Mouse (Mus musculus) hindbrain, postnatal 0 days (tissue): ENCODE measurements around the gene Trf. TPM values are rescaled to one million over a fixed set of nuclear protein-coding genes. Genes with fewer than 3 reads are reported as not detected.

Experiments used
- ATAC-seq: fragments of 200-750 bp; cut with Nextera tagmentation; 2 replicates; pipeline ENCODE4 v1.8.0; 2017; ENCODE audit warnings: mild to moderate bottlenecking, moderate TSS enrichment, moderate library complexity
- DNase-seq: peaks from one replicate; pipeline ENCODE4 v3.0.0-alpha.2; 2015; ENCODE audit warnings: low spot score
- H3K27ac ChIP-seq: fragments of 300-500 bp; sonication (generic); 2 replicates; pipeline ENCODE4 v1.5.1; 2014; ENCODE audit warnings: mild to moderate bottlenecking
- H3K27me3 ChIP-seq: fragments of 300-500 bp; sonication (generic); 2 replicates; pipeline ENCODE4 v1.6.1; 2014; ENCODE audit warnings: low read length, mixed read lengths; ENCODE audit not compliant: insufficient read depth
- H3K36me3 ChIP-seq: fragments of 300-500 bp; sonication (generic); 2 replicates; pipeline ENCODE4 v1.6.1; 2014; ENCODE audit warnings: low read length, mixed read lengths; ENCODE audit not compliant: insufficient read depth
- H3K4me1 ChIP-seq: fragments of 300-500 bp; sonication (generic); 2 replicates; pipeline ENCODE4 v1.6.1; 2014; ENCODE audit warnings: antibody characterized with exemption, low read length, mixed read lengths; ENCODE audit not compliant: insufficient read depth
- H3K4me2 ChIP-seq: fragments of 300-500 bp; sonication (generic); 2 replicates; pipeline ENCODE4 v1.6.1; 2014; ENCODE audit warnings: low read depth, mild to moderate bottlenecking, low read length, moderate library complexity, mixed read lengths
- H3K4me3 ChIP-seq: fragments of 300-500 bp; sonication (generic); 2 replicates; pipeline ENCODE4 v1.5.1; 2014; ENCODE audit warnings: low read length
- H3K9ac ChIP-seq: fragments of 300-500 bp; sonication (generic); replicated peaks from 2 replicates; pipeline ENCODE4 v1.6.1; 2014; ENCODE audit warnings: mild to moderate bottlenecking, low read length, moderate library complexity, mixed read lengths
- H3K9me3 ChIP-seq: fragments of 300-500 bp; sonication (generic); 2 replicates; pipeline ENCODE4 v1.6.1; 2016; ENCODE audit warnings: low read length, mixed read lengths
- CTCF ChIP-seq: IDR thresholded peaks from 2 replicates; pipeline ENCODE4 v1.5.1; 2016; ENCODE audit warnings: antibody characterized with exemption, control low read depth, low read depth
- WGBS: fragments of 180-500 bp; shearing (Covaris S2); extraction: QIAGEN DNeasy Blood & Tissue Kit; methylation state at CpG from one replicate; pipeline ENCODE4 v1.1.7; 2014; 5-methylcytosine and 5-hydroxymethylcytosine counted together
- polyA plus RNA-seq: library from polyadenylated mRNA; unstranded; fragments of >200 nt; fragmentation: Nextera tagmentation; extraction: Ambion mirVana; gene quantifications from 2 replicates; pipeline ENCODE4 v1.2.1, GENCODE M21; 2015
- total RNA-seq: library from RNA; depleted of rRNA; stranded (reverse); fragments of >200 nt; gene quantifications from 2 replicates; pipeline ENCODE4 v1.2.3, GENCODE M21; 2014

The Trf gene
- total and polyA plus RNA-seq, 2 experiments from 2014 or later: 42.1 to 44.2 TPM

- Histone ChIP-seq H3K4me3 (no peak overlapping the region), H3K4me2 (no peak overlapping the region), H3K9ac (no peak overlapping the region), H3K27ac (no peak overlapping the region), H3K36me3 (no peaks in the 10 kb centered on the region), H3K27me3 (no peaks in the 10 kb centered on the region), H3K4me1 (peaks cover 4% of the 10 kb centered on the region; the same call in 1 of the 2 replicates), H3K9me3 (no peaks in the 10 kb centered on the region)
- TF ChIP-seq CTCF: peak; percentile 72
- DNase-seq: peak; percentile 43
- WGBS: 61% methylated on average over 3 of the region's 3 CpGs
- ATAC-seq: peak; percentile 57; the same call in 1 of the 2 replicates
Measured at GRCm38 (mm10) chr9:103225464-103225863, 4.8 kb downstream of the Trf start.

GRCm38 (mm10) chr9:103224721-103225120 is 5.5 kb downstream of the Trf start:
- H3K4me2 ChIP-seq: no peak overlapping the region
- ATAC-seq (no peak), DNase-seq (no peak)
- no peaks in the 10 kb centered on the region for H3K4me1 ChIP-seq
- no peak overlapping the region for H3K27ac ChIP-seq
- H3K9me3 ChIP-seq: no peaks in the 10 kb centered on the region
- 91% methylated on average over 7 of the region's 7 CpGs for WGBS
- no peak overlapping the region for H3K4me3 ChIP-seq
- no peaks in the 10 kb centered on the region for H3K27me3 ChIP-seq
- no peak for TF ChIP-seq CTCF
- no peaks in the 10 kb centered on the region for H3K36me3 ChIP-seq
- H3K9ac ChIP-seq: no peak overlapping the region

GRCm38 (mm10) chr9:103214281-103214680 is 16.0 kb downstream of the Trf start:
- Histone ChIP-seq H3K4me1 (no peaks in the 10 kb centered on the region), H3K9ac (no peak overlapping the region), H3K9me3 (no peaks in the 10 kb centered on the region), H3K4me3 (no peak overlapping the region), H3K27ac (no peak overlapping the region), H3K27me3 (no peaks in the 10 kb centered on the region), H3K4me2 (no peak overlapping the region), H3K36me3 (no peaks in the 10 kb centered on the region)
- DNase-seq: no peak
- no peak for ATAC-seq
- no peak for TF ChIP-seq CTCF
- 92% methylated on average over 6 of the region's 6 CpGs for WGBS

- ATAC-seq (no peak), DNase-seq (no peak)
- Histone ChIP-seq H3K4me1 (no peaks in the 10 kb centered on the region), H3K27ac (no peak overlapping the region), H3K9me3 (no peaks in the 10 kb centered on the region), H3K4me2 (no peak overlapping the region), H3K36me3 (no peaks in the 10 kb centered on the region), H3K9ac (no peak overlapping the region), H3K27me3 (no peaks in the 10 kb centered on the region), H3K4me3 (no peak overlapping the region)
- WGBS: 45% methylated on average over 2 of the region's 2 CpGs
- no peak for TF ChIP-seq CTCF
Measured at GRCm38 (mm10) chr9:103213631-103214030, 16.6 kb downstream of the Trf start.

- no peaks in the 10 kb centered on the region for H3K9me3 ChIP-seq
- DNase-seq (no peak), ATAC-seq (no peak)
- no peaks in the 10 kb centered on the region for H3K27me3 ChIP-seq
- no peak for TF ChIP-seq CTCF
- peak overlapping the region; percentile 8; the same call in 1 of the 2 replicates for H3K4me3 ChIP-seq
- H3K9ac ChIP-seq: no peak overlapping the region
- no peaks in the 10 kb centered on the region for H3K36me3 ChIP-seq
- no peaks in the 10 kb centered on the region for H3K4me1 ChIP-seq
- WGBS: 70% methylated on average over 28 of the region's 28 CpGs
- no peak overlapping the region for H3K27ac ChIP-seq
- H3K4me2 ChIP-seq: 0 out of 2 replicates have a peak overlapping the region, but pooled peaks have one; percentile 3
Measured at GRCm38 (mm10) chr9:103212654-103213420, 17.4 kb downstream of the Trf start.

- no peak overlapping the region for H3K4me3 ChIP-seq
- DNase-seq: peak; percentile 39
- no peak overlapping the region for H3K4me2 ChIP-seq
- no peaks in the 10 kb centered on the region for H3K9me3 ChIP-seq
- ATAC-seq: peak; percentile 61; the same call in 1 of the 2 replicates
- no peaks in the 10 kb centered on the region for H3K36me3 ChIP-seq
- H3K9ac ChIP-seq: no peak overlapping the region
- TF ChIP-seq CTCF: no peak
- 38% methylated on average over 6 of the region's 6 CpGs for WGBS
- no peaks in the 10 kb centered on the region for H3K27me3 ChIP-seq
- no peak overlapping the region for H3K27ac ChIP-seq
- no peaks in the 10 kb centered on the region for H3K4me1 ChIP-seq
Measured at GRCm38 (mm10) chr9:103208802-103209423, 21.3 kb downstream of the Trf start.

- Histone ChIP-seq H3K27me3 (no peaks in the 10 kb centered on the region), H3K4me3 (peak overlapping the region; percentile 9), H3K9me3 (no peaks in the 10 kb centered on the region), H3K36me3 (no peaks in the 10 kb centered on the region), H3K4me2 (peak overlapping the region; percentile 49), H3K27ac (no peak overlapping the region), H3K4me1 (no peaks in the 10 kb centered on the region), H3K9ac (no peak overlapping the region)
- ATAC-seq (peak; percentile 90), DNase-seq (peak; percentile 83)
- peak; percentile 94 for TF ChIP-seq CTCF
- WGBS: 7% methylated on average over 16 of the region's 16 CpGs
Measured at GRCm38 (mm10) chr9:103207846-103208245, 22.4 kb downstream of the Trf start.
